Mouse (Mus musculus): ENCODE data around the gene Xbp1.
"Not testable (repeated sequence)": the region's sequence is repeated elsewhere in the genome, so short reads cannot be mapped to it uniquely, and the experiment has no call there.

Gene Xbp1

GRCm38 (mm10) chr11:5502351-5503051, 18.0 kb upstream of the Xbp1 start:
- DNase-seq = no peak

- no peak for DNase-seq
These were observed 14.4 kb upstream of the Xbp1 start for GRCm38 (mm10) chr11:5505856-5506575.

DNA sequence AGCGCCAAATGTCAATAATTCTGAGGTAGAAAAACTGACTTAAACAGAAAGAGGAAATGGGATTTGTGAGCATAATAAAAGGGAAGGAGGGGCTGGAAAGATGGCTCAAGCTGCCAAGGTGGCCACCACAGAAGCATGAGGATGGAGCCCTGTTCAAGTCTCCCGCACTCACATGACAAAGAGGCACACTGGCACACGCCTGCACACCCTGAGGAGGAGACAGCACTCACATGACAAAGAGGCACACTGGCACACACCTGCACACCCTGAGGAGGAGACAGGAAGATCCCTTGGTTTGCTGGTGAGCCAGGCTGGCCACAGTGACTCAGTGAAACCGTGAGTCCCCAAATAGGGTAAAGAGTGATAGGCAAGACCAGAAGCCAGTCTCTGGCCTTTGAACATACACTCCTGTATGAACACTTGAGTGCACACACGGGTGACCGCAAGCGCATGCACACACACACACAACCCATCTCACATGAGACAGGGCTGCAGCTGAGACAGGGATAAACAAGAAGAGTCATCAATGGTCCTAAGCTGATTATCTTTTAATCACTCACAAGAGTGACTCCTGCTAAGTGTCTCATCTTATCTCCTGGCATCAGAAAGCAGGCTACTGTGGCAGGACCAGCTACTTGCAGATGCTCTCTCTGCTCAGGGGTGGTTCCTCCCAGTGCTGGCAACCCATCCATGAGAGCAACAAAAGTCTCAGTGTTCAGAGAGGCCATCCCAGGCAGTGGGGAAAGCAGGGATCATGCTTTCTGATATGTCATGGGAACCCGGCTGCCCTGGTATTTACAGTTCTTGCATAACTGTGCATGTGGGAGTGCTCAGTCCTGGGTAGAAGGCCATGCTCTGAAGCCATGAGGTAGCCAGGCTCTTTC, 11.0 kb upstream of the Xbp1 start:
- DNase-seq = no peak

DNA sequence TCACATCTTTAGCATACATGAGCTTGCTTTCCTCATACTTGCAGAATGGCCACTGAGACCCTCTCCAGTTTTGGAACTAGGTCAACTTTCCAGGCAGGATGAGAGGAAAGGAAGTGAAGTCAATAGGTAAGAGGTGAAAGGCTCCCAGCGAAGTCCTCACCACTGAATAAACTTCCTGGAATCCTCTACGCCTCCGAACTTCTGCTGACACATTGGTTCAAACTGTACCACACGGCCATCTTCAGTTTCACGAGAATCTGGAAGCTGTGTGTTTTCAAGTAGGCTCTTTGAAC, 10.4 kb upstream of the Xbp1 start:
- no peak for DNase-seq

GRCm38 (mm10) chr11:5510686-5511085, 9.8 kb upstream of the Xbp1 start:
- DNase-seq = not testable (repeated sequence)

DNA sequence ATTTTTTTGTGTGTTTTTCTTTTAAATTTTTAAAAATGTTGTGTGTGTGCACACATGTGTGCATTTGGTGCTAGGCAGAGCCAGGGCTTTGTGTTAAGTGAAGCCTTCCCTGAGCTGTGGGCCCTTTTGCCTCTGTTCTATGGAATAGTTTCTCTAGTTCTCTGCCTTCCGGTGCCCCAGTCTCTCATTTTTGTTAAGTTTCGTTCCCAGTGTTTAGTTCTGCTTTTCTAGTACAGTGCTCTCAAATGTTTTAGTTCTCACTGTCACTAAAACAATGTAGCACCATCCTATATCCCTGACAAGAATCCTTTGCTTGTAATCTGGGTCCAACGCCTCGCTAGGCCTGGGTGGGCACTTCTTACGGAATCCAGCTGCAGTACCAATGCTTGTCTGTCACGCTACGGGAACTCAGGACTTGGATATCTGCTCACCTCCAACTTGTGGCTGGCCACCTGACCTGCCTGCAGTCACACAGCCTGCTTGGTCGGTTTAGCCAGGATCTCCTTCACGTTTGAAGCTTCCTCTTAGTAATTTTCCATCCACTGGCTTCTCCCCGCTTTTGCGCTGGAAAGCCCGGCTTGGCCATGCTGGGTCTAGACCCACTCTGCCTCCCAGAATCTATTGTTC, 8.2 kb upstream of the Xbp1 start:
- DNase-seq = no peak

- no peak for DNase-seq
These were observed 7.5 kb upstream of the Xbp1 start for GRCm38 (mm10) chr11:5512961-5513360.

DNA sequence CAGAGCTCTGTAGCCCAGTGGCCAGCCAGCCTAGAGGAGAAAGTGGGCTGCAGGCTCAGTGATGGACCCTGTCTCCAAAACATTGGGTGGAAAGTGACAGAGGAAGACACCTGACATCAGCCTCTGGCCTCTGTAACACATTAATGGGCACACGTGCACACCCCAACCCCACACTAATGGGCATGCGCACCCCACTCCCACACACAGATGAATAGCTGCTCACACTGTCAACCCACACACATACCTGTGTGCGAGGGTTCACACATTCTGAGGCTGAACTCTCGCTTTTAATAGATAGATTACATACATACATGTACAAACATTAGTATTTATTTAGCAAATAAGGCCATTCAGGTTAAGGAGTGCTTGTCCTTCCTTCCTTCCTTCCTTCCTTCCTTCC, 6.4 kb upstream of the Xbp1 start:
- no peak for DNase-seq

- DNase-seq = no peak
These were observed 5.3 kb upstream of the Xbp1 start for GRCm38 (mm10) chr11:5515196-5515595.

DNA sequence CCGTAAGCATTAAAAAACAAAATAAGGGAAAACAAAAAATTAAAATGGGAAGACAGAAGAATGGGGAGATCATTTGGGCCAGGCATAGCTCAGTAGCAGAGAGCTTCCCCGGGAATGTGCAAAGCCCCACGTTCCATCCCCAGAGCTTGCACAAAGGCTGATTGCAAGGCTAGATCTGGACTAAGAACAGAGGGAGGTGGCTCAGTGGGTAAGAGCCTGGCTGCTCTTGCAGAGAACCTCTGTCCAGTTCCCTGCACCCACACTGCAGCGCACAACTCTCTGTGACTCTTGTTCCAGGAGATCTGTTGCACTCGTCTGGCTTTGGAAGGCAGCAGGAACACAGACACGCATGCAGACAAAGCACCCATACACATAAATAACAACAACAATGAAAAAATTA, 4.8 kb upstream of the Xbp1 start:
- DNase-seq = no peak

GRCm38 (mm10) chr11:5516151-5516550, 4.3 kb upstream of the Xbp1 start:
- DNase-seq = no peak

DNA sequence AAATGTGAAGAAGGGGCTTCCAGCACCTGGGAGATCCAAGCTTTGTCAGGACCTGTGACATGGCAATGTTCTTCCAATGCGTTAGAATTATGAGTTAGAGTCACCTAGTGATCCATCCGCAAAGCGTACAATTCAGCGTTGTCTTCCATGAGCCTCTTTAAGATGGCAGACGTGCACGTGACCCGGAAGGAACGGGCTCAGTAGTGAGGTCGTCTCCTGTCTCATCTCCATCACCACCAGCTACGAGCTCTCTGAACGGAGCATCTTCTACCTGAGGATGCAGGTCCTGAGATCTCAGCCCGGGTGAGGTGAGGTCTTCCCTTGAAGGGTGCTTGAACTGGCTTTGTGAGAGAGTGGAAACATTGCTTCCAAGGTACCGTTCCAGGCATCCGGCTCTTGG, 3.8 kb upstream of the Xbp1 start:
- no peak for DNase-seq

DNA sequence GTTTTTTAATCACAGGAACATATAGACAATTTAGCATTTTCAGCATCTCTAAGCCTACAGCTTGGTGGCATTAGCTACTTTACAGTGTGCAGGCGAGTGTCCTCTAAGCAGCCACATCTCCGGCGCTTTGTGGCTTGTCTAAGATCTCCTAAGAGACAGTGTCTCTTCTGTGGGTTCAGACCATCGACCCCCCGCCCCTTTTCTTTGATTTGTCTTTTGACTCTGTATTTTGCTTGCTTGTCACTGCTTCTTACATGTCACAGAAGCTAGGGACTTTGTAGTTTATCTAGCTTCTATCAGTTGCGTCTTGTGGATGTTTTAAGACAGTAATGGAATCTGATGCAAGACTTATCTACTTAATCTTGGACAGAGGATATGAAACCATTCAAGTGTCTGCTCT, 3.1 kb upstream of the Xbp1 start:
- no peak for DNase-seq

DNA sequence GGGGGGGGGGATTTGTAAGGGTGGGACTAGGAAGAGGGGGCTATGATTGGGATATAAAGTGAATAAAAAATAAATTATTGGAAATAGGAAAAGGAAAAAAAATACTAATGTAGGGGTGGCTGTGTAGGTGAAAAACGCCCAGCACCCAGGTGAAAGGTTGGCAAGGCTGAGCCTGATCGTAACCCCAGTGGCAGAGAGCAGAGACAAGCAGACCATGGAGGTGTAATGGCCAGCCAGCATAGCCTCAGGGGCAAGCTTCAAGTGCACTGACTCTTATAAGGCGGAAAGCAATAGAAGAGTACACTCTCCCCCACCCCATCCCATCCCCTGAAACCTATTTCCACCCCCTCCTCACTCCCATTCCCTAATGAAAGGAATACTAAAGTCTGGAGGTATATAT, 778 bp upstream of the Xbp1 start:
- DNase-seq = no peak

DNA sequence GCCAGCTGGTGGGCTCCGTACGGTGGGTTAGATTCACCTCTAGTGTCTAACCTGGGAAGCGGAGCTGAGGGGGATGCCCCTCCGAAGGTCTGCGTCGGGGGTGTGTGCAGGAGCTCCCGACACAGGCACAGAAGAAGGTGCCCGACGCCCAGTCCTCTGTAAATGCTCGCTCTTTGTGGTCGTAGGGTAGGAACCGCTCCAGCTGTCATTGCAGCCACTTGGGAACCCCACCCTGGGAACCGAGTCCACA, 732 bp downstream of the Xbp1 start:
- DNase-seq = no peak

DNA sequence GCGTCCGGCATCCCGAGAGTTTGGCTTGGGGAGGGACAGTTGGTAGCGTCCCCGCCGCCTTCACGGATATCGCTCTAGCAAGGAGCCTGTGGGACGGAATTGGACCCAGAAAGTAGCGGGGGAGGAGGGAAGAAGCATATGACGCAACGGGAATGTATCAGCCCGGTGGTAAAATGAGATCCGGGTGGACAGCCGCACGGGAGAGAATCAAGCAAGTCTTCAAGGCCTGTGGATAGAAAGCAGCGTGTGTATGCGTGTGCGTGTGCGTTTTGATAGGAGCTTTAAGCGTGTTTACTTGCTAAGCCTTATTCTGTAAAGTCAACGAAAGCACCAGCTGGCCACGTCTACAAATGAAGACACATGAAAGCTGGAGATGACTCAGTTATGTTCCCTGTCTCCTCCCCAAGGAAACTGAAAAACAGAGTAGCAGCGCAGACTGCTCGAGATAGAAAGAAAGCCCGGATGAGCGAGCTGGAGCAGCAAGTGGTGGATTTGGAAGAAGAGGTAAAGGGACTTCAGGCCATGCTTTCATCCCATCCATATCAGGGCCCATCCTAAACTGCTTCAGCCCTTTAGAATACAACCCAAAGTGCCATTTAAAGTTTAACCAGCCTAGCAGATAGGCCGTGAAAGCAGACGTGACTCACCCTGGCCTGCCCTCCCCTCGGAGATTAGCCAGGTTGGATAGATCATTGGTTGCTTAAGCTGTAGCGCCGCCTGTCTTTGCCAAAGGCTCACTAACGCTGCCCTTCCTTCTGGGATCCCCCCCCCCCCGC, 1.2 kb downstream of the Xbp1 start:
- DNase-seq = peak; percentile 61

DNA sequence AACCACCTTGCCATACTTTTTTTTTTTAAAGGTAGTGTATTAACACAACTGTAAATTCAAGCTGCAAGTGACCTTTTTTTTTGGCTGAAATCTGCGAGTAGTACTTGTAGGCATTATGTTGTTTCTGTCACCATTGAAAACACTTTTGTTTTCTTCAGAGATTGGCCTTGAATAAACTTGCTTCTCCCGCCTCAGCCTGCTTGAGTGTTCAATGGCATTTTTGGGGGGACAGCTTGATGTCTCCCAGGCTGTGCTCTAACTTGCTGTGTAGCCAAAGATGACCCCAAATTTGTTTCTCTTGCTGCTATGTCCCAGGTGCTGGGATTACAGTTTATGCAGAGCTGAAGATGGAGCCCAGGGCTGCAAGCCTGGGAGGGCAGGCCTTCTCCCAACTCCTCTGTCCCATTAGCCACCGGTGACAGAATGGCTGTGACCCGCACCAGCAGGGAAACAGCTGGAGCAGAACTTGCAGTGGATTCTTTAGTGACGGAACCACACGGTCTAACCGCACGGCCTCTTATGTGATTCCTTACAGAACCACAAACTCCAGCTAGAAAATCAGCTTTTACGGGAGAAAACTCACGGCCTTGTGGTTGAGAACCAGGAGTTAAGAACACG, 2.4 kb downstream of the Xbp1 start:
- no peak for DNase-seq

DNA sequence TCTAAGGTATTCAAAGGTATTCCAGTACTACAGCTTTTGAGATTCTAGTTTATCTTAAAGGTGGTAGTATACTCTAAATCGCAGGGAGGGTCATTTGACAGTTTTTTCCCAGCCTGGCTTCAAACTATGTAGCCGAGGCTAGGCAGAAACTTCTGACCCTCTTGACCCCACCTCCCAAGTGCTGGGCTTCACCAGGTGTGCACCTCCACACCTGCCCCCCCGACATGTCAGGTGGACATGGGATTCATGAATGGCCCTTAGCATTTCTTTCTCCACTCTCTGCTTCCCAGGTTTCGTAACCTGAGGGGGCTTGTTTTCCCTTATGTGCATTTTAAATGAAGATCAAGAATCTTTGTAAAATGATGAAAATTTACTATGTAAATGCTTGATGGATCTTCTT, 5.0 kb downstream of the Xbp1 start:
- DNase-seq = no peak

GRCm38 (mm10) chr11:5526573-5527439, 6.3 kb downstream of the Xbp1 start:
- no peak for DNase-seq

GRCm38 (mm10) chr11:5527865-5528523, 7.5 kb downstream of the Xbp1 start:
- no peak for DNase-seq

GRCm38 (mm10) chr11:5528841-5529240, 8.4 kb downstream of the Xbp1 start:
- DNase-seq = no peak

All from cerebellum, adult 8-10 months (tissue).